Mouse (Mus musculus): Measurements from ENCODE around the gene Nav1.
A peak's percentile ranks its signal among the peaks of the same experiment; 100 is the strongest.
"Not testable (repeated sequence)": the region's sequence is repeated elsewhere in the genome, so short reads cannot be mapped to it uniquely, and the experiment has no call there.

The Nav1 gene

GRCm38 (mm10) chr1:135488879-135489278 lies 118.2 kb downstream of the Nav1 start:
- no peak for DNase-seq (ENCODE audit: inconsistent ontology term)

- peak; percentile 41 for DNase-seq (ENCODE audit: inconsistent ontology term)
These were observed 121.9 kb downstream of the Nav1 start for GRCm38 (mm10) chr1:135485179-135485578.

- not testable (repeated sequence) for DNase-seq (ENCODE audit: inconsistent ontology term)
These were observed 122.5 kb downstream of the Nav1 start for GRCm38 (mm10) chr1:135484503-135485051.

GRCm38 (mm10) chr1:135483971-135484370 lies 123.1 kb downstream of the Nav1 start:
- no peak for DNase-seq (ENCODE audit: inconsistent ontology term)

- DNase-seq (ENCODE audit: inconsistent ontology term): no peak
These were observed 124.4 kb downstream of the Nav1 start for GRCm38 (mm10) chr1:135482666-135483065.

GRCm38 (mm10) chr1:135481656-135482055 lies 125.4 kb downstream of the Nav1 start:
- no peak for DNase-seq (ENCODE audit: inconsistent ontology term)

- no peak for DNase-seq (ENCODE audit: inconsistent ontology term)
These were observed 126.3 kb downstream of the Nav1 start for GRCm38 (mm10) chr1:135480815-135481214.

- no peak for DNase-seq (ENCODE audit: inconsistent ontology term)
These were observed 131.6 kb downstream of the Nav1 start for GRCm38 (mm10) chr1:135475571-135475895.

- DNase-seq (ENCODE audit: inconsistent ontology term): no peak
These were observed 132.1 kb downstream of the Nav1 start for GRCm38 (mm10) chr1:135474861-135475570.

GRCm38 (mm10) chr1:135472536-135472935 lies 134.6 kb downstream of the Nav1 start:
- no peak for DNase-seq (ENCODE audit: inconsistent ontology term)

- DNase-seq (ENCODE audit: inconsistent ontology term): no peak
These were observed 135.4 kb downstream of the Nav1 start for GRCm38 (mm10) chr1:135471742-135472141.

GRCm38 (mm10) chr1:135470546-135470945 lies 136.5 kb downstream of the Nav1 start:
- DNase-seq (ENCODE audit: inconsistent ontology term): no peak

- DNase-seq (ENCODE audit: inconsistent ontology term): no peak
These were observed 139.6 kb downstream of the Nav1 start for GRCm38 (mm10) chr1:135467462-135467861.

- DNase-seq (ENCODE audit: inconsistent ontology term): peak; percentile 48
These were observed 140.2 kb downstream of the Nav1 start for GRCm38 (mm10) chr1:135466935-135467334.

GRCm38 (mm10) chr1:135465734-135466133 lies 141.4 kb downstream of the Nav1 start:
- no peak for DNase-seq (ENCODE audit: inconsistent ontology term)

- DNase-seq (ENCODE audit: inconsistent ontology term): no peak
These were observed 144.4 kb downstream of the Nav1 start for GRCm38 (mm10) chr1:135462736-135463135.

GRCm38 (mm10) chr1:135462304-135462703 lies 144.8 kb downstream of the Nav1 start:
- peak; percentile 18 for DNase-seq (ENCODE audit: inconsistent ontology term)

- peak; percentile 65 for DNase-seq (ENCODE audit: inconsistent ontology term)
These were observed 145.9 kb downstream of the Nav1 start for GRCm38 (mm10) chr1:135461097-135461730.

- no peak for DNase-seq (ENCODE audit: inconsistent ontology term)
These were observed 146.6 kb downstream of the Nav1 start for GRCm38 (mm10) chr1:135460521-135460920.

GRCm38 (mm10) chr1:135457860-135458259 lies 149.2 kb downstream of the Nav1 start:
- DNase-seq (ENCODE audit: inconsistent ontology term): no peak

- DNase-seq (ENCODE audit: inconsistent ontology term): no peak
These were observed 154.8 kb downstream of the Nav1 start for GRCm38 (mm10) chr1:135452259-135452658.

GRCm38 (mm10) chr1:135451419-135451818 lies 155.7 kb downstream of the Nav1 start:
- DNase-seq (ENCODE audit: inconsistent ontology term): no peak

- DNase-seq (ENCODE audit: inconsistent ontology term): no peak
These were observed 157.2 kb downstream of the Nav1 start for GRCm38 (mm10) chr1:135449876-135450275.

All from Muller cell, postnatal 12 days (primary cell).